Mouse (Mus musculus) thymus, postnatal 10 days (tissue): ENCODE data around the gene Dnah1.

Experiments
- DNase-seq, 2 experiments: peaks; one replicate each; pipeline ENCODE4 v3.0.0; 2021; ENCODE audit warnings: low spot score in 2 of 2

Dnah1 gene

GRCm38 (mm10) chr14:31233996-31234591, 89.6 kb downstream of the Dnah1 start:
- peak; percentile 27 to 74 for DNase-seq

- DNase-seq: no peak
Measured at GRCm38 (mm10) chr14:31233070-31233995, 90.4 kb downstream of the Dnah1 start.

- no peak for DNase-seq
Measured at GRCm38 (mm10) chr14:31232404-31233069, 91.2 kb downstream of the Dnah1 start.

GRCm38 (mm10) chr14:31230442-31230841, 93.3 kb downstream of the Dnah1 start:
- no peak for DNase-seq

- no peak for DNase-seq
Measured at GRCm38 (mm10) chr14:31228234-31228633, 95.5 kb downstream of the Dnah1 start.

GRCm38 (mm10) chr14:31226978-31227377, 96.7 kb downstream of the Dnah1 start:
- no peak for DNase-seq

- DNase-seq: no peak
Measured at GRCm38 (mm10) chr14:31217666-31218065, 106.0 kb downstream of the Dnah1 start, which contains the start of gene Sema3g. Gene Sema3g, plus strand, starts transcription at chr14:31217860.

GRCm38 (mm10) chr14:31216846-31217245, 106.8 kb downstream of the Dnah1 start, which contains the start of gene Nisch:
Gene Nisch, minus strand, starts transcription at chr14:31216946.
- no peak for DNase-seq

GRCm38 (mm10) chr14:31215157-31216002, 108.3 kb downstream of the Dnah1 start:
- peak; percentile 54 to 81 for DNase-seq

GRCm38 (mm10) chr14:31214684-31215083, 109.0 kb downstream of the Dnah1 start:
- no peak for DNase-seq

- no peak for DNase-seq
Measured at GRCm38 (mm10) chr14:31213868-31214267, 109.8 kb downstream of the Dnah1 start.

GRCm38 (mm10) chr14:31212499-31212898, 111.2 kb downstream of the Dnah1 start:
- DNase-seq: no peak

- no peak for DNase-seq
Measured at GRCm38 (mm10) chr14:31211854-31212253, 111.8 kb downstream of the Dnah1 start.
